Mouse (Mus musculus): ENCODE measurements around the gene Hddc2. TPM values are rescaled to one million over a fixed set of nuclear protein-coding genes. Genes with fewer than 3 reads are reported as not detected.

Gene Hddc2
- polyA plus RNA-seq, 1 experiment from 2014 or later, result 88.4 TPM

Other genes starting within 250 kb of the Hddc2 start
- gene Tpd52l1, start 132.6 kb downstream of the Hddc2 start, polyA plus RNA-seq (2016; fragmentation: Nextera tagmentation; extraction: Ambion mirVana), result 27.6 and 28.6 TPM in 2 replicates